Mouse (Mus musculus): ENCODE measurements around the gene Nrxn1.
"Not testable (repeated sequence)": the region's sequence is repeated elsewhere in the genome, so short reads cannot be mapped to it uniquely, and the experiment has no call there.

The Nrxn1 gene

GRCm38 (mm10) chr17:90269143-90269542 lies 823.7 kb downstream of the Nrxn1 start:
- no peak for DNase-seq (ENCODE audit: low spot score)

DNA sequence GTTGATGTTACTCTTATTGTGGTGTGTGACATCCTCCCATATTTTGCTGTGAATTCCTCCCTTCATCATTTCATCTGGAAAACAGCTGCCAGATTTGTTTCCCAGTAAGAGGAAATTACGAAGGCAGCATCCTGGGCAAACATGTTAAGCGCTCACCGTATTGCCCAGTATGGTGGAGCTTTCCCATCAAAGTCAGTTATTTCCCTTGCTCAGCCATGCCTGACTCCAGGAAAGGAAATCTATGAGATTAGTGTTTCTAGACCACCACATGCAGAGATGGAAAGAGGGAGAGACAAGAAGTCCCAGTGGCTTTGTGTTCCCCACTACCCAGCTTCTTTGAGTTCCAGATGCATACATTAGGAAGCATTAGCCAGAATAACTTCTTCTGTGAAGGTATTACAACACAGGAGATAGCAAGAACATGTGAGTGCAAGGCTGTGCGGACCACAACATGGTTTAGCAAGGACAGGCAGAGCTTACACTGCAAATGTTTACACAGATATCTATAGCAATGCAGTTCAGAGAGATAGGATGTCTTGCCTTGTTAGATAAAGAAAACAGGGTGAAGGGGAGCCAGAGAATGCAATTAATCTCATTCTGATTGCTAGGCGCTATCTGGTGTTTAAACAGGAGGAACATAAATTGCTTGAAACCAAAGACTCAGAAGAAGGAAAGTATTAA lies 839.3 kb downstream of the Nrxn1 start:
- DNase-seq (ENCODE audit: low spot score) = no peak

- DNase-seq (ENCODE audit: low spot score) = no peak
Measured at GRCm38 (mm10) chr17:90252196-90252595, 840.7 kb downstream of the Nrxn1 start.

GRCm38 (mm10) chr17:90247071-90247849 lies 845.6 kb downstream of the Nrxn1 start:
- DNase-seq (ENCODE audit: low spot score) = no peak

DNA sequence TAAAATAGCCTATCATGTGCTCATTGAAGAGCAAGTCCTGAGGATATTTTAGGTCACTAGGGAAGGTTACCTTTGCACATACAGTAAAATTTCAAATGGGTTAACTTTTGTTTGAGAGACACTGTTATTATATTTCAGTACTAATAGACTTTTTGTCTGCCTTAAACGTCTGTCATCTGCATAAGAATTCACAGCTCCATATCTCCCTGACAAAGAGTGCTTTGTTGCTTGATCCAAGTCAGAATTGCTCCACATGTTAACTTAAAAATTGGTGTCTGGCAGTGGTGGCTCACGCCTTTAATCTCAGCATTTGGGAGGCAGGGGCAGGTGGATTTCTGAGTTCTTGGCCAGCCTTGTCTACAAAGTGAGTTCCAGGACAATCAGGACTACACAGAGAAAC lies 848.5 kb downstream of the Nrxn1 start:
- DNase-seq (ENCODE audit: low spot score) = no peak

DNA sequence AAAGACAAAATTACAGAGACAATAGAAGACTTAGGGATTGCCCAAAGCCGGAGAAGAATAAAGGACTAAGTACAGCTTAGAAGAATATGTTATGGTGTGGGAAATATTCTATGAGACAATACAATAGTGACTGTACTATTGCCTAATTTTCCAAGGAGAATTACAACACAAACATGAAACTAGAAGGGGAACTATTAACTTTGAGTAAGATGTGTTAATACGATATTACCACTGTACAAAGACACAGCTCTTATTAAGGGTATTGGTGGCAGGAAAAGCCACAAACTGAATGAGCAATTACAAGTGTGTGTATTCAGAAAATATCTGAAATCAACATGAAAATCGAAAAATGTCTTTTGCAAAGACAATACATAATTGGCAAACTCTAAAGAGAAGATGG lies 853.9 kb downstream of the Nrxn1 start:
- DNase-seq (ENCODE audit: low spot score) = no peak

- DNase-seq (ENCODE audit: low spot score) = no peak
Measured at GRCm38 (mm10) chr17:90238517-90238916, 854.4 kb downstream of the Nrxn1 start.

DNA sequence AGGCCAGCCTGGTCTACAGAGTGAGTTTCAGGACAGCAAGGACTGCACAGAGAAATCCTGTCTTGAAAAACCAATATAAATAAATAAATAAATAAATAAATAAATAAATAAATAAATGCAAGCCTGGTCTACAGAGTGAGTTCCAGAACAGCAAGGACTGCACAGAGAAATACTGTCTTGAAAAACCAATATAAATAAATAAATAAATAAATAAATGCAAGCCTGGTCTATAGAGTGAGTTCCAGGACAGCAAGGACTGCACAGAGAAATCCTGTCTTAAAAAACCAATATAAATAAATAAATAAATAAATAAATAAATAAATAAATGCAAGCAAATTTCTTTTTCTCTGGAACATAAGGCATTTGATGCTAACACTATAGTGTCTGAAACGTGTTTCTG lies 857.2 kb downstream of the Nrxn1 start:
- DNase-seq (ENCODE audit: low spot score) = not testable (repeated sequence)

DNA sequence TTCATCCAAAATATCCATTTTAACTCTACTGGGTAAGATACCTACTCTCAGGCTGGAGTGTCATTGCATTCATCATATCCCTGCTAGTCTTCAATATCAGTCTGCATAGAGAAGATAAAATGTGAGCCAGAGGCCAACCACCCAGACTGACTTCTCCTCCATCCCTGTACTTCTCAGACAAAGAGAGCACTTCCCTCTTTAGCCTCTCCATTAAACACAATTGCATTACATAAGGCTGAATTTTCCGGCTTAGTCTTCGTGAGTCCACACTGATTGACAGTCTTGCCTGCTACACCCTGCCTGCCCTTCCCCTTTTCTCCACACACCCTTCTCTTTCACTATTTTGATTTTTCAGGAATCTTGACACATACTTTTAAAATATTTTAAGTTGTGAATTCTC lies 858.1 kb downstream of the Nrxn1 start:
- DNase-seq (ENCODE audit: low spot score) = no peak

GRCm38 (mm10) chr17:90208547-90208946 lies 884.3 kb downstream of the Nrxn1 start:
- DNase-seq (ENCODE audit: low spot score) = no peak

GRCm38 (mm10) chr17:90207617-90208016 lies 885.3 kb downstream of the Nrxn1 start:
- DNase-seq (ENCODE audit: low spot score) = no peak

GRCm38 (mm10) chr17:90203993-90204392 lies 888.9 kb downstream of the Nrxn1 start:
- no peak for DNase-seq (ENCODE audit: low spot score)

GRCm38 (mm10) chr17:90202785-90203184 lies 890.1 kb downstream of the Nrxn1 start:
- DNase-seq (ENCODE audit: low spot score) = no peak

DNA sequence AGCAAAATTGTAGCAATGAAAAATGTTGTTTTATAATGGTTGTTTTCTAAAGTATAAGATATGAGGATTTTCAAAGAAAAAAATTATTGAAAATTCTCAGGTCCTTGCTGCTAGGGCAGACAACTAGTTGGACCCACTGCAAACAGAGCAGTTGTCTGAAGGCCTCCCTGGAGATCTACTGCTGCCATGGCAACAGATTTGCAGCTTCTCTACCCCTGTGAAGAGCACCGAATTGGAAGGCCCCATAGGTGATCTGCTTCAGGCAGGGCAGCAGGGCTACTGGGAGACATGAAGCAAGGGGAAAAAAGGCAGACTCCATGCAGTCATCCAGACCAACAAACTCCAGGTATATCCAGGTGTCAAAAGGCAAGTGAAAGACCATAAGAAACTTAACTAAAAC lies 896.1 kb downstream of the Nrxn1 start:
- DNase-seq (ENCODE audit: low spot score) = no peak

GRCm38 (mm10) chr17:90141602-90142001 lies 951.3 kb downstream of the Nrxn1 start:
- DNase-seq (ENCODE audit: low spot score) = no peak

GRCm38 (mm10) chr17:90130836-90131235 lies 962.0 kb downstream of the Nrxn1 start:
- no peak for DNase-seq (ENCODE audit: low spot score)

- DNase-seq (ENCODE audit: low spot score) = no peak
Measured at GRCm38 (mm10) chr17:90129183-90129582, 963.7 kb downstream of the Nrxn1 start.

- DNase-seq (ENCODE audit: low spot score) = no peak
Measured at GRCm38 (mm10) chr17:90127561-90127960, 965.3 kb downstream of the Nrxn1 start.

GRCm38 (mm10) chr17:90122796-90123481 lies 969.9 kb downstream of the Nrxn1 start:
- DNase-seq (ENCODE audit: low spot score) = no peak

- DNase-seq (ENCODE audit: low spot score) = no peak
Measured at GRCm38 (mm10) chr17:90116241-90116640, 976.6 kb downstream of the Nrxn1 start.

GRCm38 (mm10) chr17:90094999-90095398 lies 997.9 kb downstream of the Nrxn1 start:
- DNase-seq (ENCODE audit: low spot score) = no peak

DNA sequence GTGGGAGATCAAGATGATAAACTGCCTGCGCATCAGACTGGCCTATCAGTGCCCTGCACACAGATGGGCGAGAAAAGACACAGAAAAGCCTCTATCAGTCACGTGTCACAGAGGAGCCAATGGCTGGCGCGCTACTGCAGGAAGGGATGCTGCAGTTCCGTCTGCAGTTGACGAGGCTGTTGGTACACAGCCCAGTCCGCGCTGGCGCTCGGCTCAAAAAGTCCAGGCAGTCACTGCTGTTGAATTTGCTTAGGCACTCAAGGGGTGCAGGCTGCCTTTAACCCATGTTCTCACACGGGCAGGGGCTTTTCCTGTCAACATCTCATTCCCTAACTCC lies 1004.6 kb downstream of the Nrxn1 start:
- DNase-seq (ENCODE audit: low spot score) = peak; percentile 36

All from yolk sac, embryonic 10.5 days (tissue).